Mouse (Mus musculus): Measurements from ENCODE around the gene Qprt. TPM values are rescaled to one million over a fixed set of nuclear protein-coding genes. Genes with fewer than 3 reads are reported as not detected.

Qprt gene
- under 1 TPM in 1 of 2 experiments, not detected in 1; 0.55 TPM for total RNA-seq (2021)

DNA sequence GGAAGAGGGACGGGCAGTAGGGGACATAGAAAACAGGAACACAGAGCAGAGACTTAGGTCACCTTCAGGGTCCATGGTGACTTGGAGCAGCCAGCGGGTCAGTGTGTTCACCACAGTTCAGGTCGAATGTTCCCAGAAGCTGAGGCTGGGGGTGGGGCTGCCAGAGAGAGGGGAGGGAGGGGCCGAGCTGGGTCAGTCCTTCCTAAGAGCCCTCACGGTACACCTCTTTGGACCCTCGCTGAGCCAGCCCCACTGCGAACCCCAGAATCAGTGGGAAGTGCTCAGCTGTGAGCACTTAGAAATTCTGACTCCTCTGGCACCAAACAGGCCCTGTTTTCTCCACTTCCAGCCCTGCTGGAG is at the start of gene Qprt:
Qprt (minus strand) TSS at position 316 of the 360 bp plus-strand sequence.
- no peak for DNase-seq (ENCODE audit: low spot score in 2 of 2)
- intact Hi-C loops (cut with DNase I), result no loop called here

GRCm38 (mm10) chr7:127166501-127166900 is 44.5 kb upstream of the Qprt start:
- intact Hi-C loops (cut with DNase I), result loop anchor here (10.0 kb wide), 1 partner anchor 102 kb away; no protein-coding TSS in a partner anchor
- no peak for DNase-seq (ENCODE audit: low spot score in 2 of 2)

GRCm38 (mm10) chr7:127165607-127166493 is 43.8 kb upstream of the Qprt start:
- no peak for DNase-seq (ENCODE audit: low spot score in 2 of 2)
- intact Hi-C loops (cut with DNase I), result loop anchor here (10.0 kb wide), 1 partner anchor 101 kb away; no protein-coding TSS in a partner anchor

DNA sequence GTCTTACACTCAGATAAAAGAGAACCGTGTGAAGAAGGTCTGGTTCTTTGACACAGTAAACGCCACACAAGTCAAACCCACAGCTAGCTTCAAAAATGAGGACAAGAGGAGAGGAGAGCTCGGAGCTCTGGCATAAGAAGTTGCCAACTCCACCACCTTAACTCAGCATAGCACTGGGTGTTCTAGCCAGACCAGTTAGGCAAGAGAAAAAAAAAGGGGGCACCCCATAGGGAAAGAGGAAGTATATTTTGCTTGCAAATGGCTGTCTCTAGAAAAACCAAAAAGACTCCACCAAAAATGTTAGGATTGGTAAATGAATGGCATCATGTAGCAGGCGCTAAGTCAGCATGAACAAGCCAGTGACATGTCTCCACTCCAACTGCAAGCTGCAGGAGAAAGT is 42.0 kb upstream of the Qprt start:
- intact Hi-C loops (cut with DNase I), result loop anchor here (10.0 kb wide), 1 partner anchor 99 kb away; no protein-coding TSS in a partner anchor
- DNase-seq (ENCODE audit: low spot score in 2 of 2), result no peak

- intact Hi-C loops (cut with DNase I), result loop anchor here (10.0 kb wide), 1 partner anchor 98 kb away; no protein-coding TSS in a partner anchor
Observed at GRCm38 (mm10) chr7:127162546-127162945, 40.5 kb upstream of the Qprt start.

DNA sequence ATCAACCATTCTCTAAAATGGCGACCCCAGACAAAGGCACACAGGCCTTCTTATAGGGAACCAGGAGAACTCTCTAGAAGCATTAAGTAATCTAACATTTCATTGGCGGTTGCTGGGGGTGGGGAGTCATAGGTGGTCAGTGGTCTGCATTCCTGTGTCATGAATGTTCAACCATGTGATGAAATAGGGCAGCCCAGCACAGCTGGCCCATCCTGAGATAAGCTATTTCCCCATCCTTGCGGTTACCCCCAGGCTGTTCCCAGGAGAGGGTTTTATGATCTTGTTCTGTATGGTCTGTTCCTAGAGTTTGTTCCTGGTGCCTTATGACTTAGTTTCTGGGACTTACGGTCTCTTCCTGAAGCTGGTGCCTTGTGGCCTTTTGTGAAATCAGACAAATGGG is 35.5 kb upstream of the Qprt start:
- intact Hi-C loops (cut with DNase I), result loop anchor here (10.0 kb wide), 1 partner anchor 137 kb away; the partner anchor contains the start of gene Itgal
- no peak for DNase-seq (ENCODE audit: low spot score in 2 of 2)

More at GRCm38 (mm10) chr7:127162546-127162945, 40.5 kb upstream of the Qprt start:
- no peak for DNase-seq (ENCODE audit: low spot score in 2 of 2)

DNA sequence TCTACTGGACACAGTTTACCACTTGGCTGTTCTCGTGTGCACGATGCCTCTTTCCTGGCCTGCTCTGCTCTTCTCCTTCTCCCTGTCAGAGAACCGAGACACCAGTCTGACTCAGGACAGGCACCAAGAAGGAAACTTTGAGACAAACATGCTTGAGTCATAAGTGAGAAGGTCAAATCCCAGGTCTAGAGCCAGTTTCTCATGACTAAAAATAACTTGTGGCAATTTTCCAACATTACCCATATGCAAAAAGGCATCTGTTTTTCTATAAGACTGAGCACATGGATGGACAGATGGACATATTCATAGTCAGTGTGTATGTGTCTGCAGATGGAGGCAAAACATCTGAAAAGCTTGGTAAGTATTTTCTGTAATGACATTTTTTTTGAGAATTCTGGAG is 31.5 kb upstream of the Qprt start:
- no peak for DNase-seq (ENCODE audit: low spot score in 2 of 2)
- intact Hi-C loops (cut with DNase I), result loop anchor here (10.0 kb wide), 1 partner anchor 141 kb away; the partner anchor contains the start of gene Itgal

- no peak for DNase-seq (ENCODE audit: low spot score in 2 of 2)
- intact Hi-C loops (cut with DNase I), result loop anchor here (10.0 kb wide), 1 partner anchor 142 kb away; the partner anchor contains the start of gene Itgal
Observed at GRCm38 (mm10) chr7:127152464-127152863, 30.4 kb upstream of the Qprt start.

DNA sequence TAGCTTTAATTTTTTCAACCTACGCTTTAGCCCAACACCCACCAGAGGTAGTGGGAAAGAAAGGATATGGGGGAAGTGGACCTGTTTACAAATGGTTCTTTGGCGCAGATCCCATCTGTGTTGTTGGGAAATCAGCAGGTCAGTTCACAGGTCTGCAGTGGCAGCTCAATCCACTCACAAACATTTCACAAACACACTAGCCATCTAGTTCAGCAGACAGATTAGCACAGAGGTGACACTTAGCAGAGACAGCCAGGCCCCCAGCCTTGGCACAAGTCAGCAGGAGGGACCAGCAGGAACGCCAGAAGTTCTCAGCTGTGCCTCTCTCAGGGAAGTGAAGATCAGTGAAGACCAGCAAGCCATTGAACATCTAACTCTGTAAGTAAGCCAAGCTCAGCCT is 25.9 kb upstream of the Qprt start:
- DNase-seq (ENCODE audit: low spot score in 2 of 2), result no peak
- intact Hi-C loops (cut with DNase I), result no loop called here

GRCm38 (mm10) chr7:127146267-127146603 is 24.2 kb upstream of the Qprt start:
- DNase-seq (ENCODE audit: low spot score in 2 of 2), result no peak
- intact Hi-C loops (cut with DNase I), result no loop called here

DNA sequence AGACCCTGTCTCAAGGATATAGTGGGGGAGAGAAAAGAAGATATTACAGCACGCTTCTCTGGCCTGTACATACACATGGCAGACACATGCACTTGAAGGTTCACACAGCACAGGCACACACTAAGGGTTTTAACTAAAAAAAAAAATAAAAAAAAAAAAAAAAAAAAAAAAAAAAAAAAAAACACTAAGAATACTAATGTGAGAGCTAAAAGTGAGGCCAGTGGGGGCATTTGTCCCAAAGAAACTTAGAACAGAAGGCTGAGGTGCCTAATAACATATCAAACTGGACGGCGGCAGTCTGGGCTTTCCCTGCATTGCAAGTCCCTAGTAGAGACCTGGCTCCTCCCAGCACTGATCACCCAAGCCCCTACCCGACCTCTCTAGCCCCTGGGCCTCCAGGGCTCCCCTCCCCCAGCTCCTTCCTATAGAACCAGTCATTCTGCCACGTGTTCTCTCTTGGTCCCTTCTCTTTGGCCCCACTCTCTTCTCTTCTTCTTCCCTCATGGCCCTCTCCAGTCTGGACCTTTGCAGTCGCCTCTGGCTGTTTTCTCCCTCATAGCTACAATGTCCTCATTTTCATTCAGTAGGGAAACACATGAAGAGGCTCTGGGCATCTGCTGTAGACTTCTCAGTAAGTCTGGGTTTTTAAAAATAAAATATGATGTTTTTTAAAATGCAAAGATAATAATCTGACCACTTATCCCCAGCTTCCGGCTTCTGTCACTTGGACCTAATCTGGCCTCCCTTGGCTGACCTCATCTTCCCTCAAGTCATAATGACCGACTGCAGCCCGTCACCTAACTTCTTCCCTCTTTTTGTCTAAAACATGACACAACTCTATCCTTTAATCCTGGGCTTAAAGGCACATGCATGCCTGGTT is 23.6 kb upstream of the Qprt start:
- no peak for DNase-seq (ENCODE audit: low spot score in 2 of 2)
- intact Hi-C loops (cut with DNase I), result no loop called here

GRCm38 (mm10) chr7:127144412-127144811 is 22.4 kb upstream of the Qprt start:
- intact Hi-C loops (cut with DNase I), result no loop called here
- DNase-seq (ENCODE audit: low spot score in 2 of 2), result no peak

DNA sequence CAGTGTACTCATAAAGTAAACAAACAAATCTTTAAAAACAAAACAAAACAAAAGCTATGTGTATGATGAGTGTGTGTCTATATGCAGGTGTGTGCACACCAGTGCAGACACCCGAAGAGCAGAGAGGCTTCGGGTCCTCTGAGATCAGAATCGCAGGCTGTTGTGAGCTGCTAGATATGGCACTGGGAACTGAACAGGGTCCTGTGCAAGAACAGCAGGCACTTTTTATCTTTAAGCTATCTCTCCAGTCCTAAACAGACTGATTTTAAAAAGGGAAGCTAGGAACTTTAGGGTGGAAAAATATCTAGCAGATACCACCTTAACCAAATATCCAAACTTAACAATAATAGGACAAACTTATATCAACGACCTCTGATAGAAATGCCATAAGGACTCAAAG is 20.6 kb upstream of the Qprt start:
- DNase-seq (ENCODE audit: low spot score in 2 of 2), result no peak
- intact Hi-C loops (cut with DNase I), result no loop called here

GRCm38 (mm10) chr7:127142214-127142613 is 20.2 kb upstream of the Qprt start:
- no peak for DNase-seq (ENCODE audit: low spot score in 2 of 2)
- intact Hi-C loops (cut with DNase I), result no loop called here

DNA sequence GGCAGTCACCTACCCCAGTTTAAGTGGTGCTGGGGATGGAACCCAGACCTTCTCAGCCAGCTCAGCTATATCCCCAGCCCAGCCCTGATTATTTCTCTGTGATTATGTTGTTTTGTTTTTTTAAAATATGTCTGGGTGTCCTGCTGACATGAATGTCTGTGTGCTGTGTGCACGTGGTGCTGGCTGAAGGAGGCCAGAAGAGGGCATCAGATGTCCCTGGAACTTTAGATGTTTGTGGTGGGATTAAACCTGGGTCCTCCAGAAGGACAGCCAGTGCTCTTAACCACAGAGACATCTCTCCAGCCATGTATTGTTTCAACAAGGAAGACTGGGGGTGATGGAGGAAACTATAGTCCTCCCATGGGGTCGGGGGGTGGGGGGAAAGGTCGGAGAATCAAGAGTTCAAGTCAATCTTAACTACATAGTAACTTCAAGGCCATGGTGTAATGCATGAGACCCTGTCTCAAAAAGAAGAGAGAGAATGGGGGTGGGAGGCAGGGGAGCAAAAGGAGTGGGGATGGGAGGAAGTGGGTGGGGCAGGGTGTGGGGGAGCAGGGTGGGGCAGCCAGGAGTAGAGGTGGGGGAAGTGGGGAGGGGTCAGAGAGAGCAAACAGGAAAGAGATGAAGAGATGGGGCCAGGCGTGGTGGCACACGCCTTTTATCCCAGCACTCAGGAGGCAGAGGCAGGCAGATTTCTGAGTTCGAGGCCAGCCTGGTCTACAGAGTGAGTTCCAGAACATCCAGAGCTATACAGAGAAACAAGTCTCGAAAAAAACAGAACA is 18.8 kb upstream of the Qprt start:
- intact Hi-C loops (cut with DNase I), result no loop called here
- DNase-seq (ENCODE audit: low spot score in 2 of 2), result no peak

DNA sequence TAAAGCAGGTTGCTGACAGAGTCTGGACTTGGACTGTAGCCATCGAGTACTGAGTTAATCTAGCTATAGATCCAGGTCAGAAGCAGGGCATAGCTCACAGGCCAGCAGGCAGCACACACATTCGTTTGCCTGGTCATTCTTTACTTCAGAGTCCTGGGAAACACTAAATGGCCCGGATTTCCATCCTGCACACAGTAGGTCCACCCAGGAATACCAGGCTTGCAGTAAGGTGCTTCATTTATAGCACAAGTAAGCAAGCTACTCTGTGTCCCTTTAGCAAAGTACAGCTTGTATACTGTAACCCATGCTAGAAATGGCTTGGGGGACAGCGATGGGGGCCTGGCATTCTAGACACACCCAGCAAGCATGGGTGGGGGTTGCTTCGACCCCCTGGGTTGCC is 17.5 kb upstream of the Qprt start:
- no peak for DNase-seq (ENCODE audit: low spot score in 2 of 2)
- intact Hi-C loops (cut with DNase I), result loop anchor here (5.0 kb wide), 1 partner anchor 38 kb away; no protein-coding TSS in a partner anchor

DNA sequence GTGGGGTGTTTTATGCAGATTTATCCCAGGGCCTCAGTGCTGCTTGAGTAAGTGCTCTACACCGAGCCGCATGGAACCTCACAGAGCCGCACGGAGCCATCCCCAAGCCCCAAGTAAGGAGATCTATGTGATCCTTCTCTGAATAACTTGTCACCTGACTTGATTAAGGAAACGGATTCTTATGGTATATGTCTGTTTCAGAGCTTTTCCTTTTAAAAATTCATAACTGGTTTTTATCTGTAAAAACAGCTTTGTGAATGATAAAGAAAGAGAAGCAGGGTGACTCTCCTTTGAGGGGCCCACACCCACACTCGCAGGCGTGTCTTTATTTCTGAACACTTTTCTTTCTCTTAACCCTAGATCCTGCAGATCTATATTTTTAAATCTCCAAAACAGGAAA is 17.1 kb upstream of the Qprt start:
- no peak for DNase-seq (ENCODE audit: low spot score in 2 of 2)
- intact Hi-C loops (cut with DNase I), result loop anchor here (5.0 kb wide), 1 partner anchor 38 kb away; no protein-coding TSS in a partner anchor

DNA sequence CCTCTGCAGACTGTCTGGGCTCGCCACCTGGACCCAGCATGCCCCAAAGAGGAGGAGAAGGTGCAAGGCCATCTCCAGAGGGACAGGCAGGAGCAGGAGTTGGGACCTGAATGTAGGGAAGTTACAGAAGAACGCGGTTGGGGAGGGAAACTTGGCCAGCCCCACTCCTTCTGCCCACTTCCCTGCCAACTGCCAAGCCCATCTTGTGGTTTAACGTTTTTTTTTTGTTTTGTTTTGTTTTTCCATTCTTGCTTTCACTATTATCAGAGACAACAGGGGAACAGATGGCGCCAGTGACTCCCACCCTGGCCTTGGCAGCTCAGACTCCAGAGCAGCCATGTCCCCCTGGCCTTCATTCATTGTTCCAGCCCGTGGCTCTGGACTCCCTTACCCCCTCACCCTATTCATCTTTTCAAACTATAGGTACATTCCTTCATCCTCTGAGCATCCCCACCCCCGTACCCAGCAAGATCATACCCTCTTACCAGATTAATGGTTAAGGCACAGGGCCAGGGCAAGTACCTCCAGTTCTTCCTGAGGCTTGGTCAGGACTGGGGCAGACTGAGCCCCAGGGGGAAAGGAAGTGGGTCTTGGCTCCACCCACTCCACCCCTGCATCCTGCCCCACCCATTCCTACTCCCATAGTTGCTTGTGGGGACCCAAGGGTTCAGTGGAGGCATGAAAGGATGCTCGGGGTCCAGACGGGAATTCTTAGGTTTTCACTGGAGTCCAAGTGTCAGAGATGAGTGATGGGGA is 15.4 kb upstream of the Qprt start, which contains the start of gene Spn:
Spn (minus strand) TSS at position 562 of the 756 bp plus-strand sequence.
- DNase-seq (ENCODE audit: low spot score in 2 of 2), result no peak
- intact Hi-C loops (cut with DNase I), result loop anchor here (5.0 kb wide), 1 partner anchor 40 kb away; no protein-coding TSS in a partner anchor
